Mouse (Mus musculus) adrenal gland, postnatal 0 days (tissue): ENCODE measurements around the gene Zfp697. TPM values are rescaled to one million over a fixed set of nuclear protein-coding genes. Genes with fewer than 3 reads are reported as not detected.

Source experiments
- polyA plus RNA-seq: library from polyadenylated mRNA; unstranded; fragments of >200 nt; fragmentation: Nextera tagmentation; extraction: Ambion mirVana; gene quantifications from 2 replicates; pipeline ENCODE4 v1.2.1, GENCODE M21; 2015

Zfp697 gene
- 3.5 and 4.0 TPM in 2 replicates for polyA plus RNA-seq

DNA sequence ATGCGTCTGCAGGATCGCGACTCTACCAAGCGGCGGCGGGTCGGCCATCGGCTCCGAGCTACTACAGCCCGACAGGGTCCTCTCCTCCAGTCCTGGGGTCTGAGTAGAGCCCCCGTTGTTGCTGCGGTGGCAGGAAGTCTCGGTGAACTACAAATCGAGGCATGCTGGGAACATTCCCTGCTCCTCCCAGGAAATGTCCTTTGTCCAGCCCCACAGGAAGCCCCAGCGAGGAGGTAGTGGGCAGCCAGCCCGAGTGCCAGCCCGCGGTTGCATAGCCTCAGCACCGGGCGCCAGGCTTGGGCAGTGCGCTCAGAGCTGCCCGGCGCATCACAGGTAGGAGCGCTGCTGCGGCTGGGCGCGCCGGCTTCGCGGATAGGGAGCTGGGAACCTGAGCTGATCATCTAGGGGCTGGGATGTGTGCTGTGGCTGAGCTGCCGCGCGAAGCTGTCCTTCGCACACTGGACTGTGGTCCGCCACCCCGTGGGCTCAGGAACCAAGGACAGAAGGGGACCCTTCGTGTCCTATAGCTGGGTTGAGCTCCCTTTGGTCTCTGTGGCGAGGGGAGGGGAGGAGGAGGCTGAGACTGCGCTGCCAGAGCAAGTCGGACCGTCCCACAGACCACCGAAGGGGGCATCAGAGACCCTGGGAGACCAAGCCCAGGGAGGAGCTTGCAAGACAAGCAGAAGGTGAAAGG lies at the start of gene Zfp697:
Gene Zfp697 (plus strand): TSS at position 216 of the 694 bp plus-strand sequence.

DNA sequence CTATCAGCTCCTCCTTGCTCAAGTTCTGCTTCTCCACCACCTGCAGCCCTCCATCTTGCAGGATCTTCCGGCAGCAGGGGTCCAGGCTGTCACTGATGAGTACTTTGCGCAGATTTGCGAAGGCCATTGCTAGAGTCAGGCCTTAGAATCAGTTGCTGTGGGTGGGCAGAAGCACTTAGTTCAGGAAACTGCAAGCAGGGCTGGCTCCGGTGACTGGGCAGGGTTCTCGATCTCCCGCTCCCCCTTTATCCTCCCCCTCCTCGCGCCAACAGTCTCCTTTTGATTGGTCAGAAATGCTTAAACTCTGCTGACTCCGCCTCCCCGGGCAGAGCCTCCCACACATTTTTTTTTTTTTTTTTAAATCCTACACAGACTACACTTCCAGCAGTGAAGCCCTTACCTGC lies 42.6 kb upstream of the Zfp697 start, which contains the start of gene Phgdh:
Gene Phgdh (minus strand): TSS at position 285 of the 404 bp plus-strand sequence.

GRCm38 (mm10) chr3:98457026-98457425 lies 74.8 kb downstream of the Zfp697 start, which contains the start of gene Gm4450:
Gm4450 (minus strand) TSS chr3:98457126.

GRCm38 (mm10) chr3:98510414-98510813 lies 128.2 kb downstream of the Zfp697 start, which contains the start of gene Hsd3b4:
Hsd3b4 (minus strand) TSS chr3:98510514.

GRCm38 (mm10) chr3:98588707-98589106 lies 206.4 kb downstream of the Zfp697 start, which contains the start of gene Gm10681:
Gm10681 (minus strand) TSS chr3:98588807.

GRCm38 (mm10) chr3:98630152-98630551 lies 247.9 kb downstream of the Zfp697 start, which contains the start of gene Hsd3b5:
Hsd3b5 (minus strand) TSS chr3:98630252.

GRCm38 (mm10) chr3:98724376-98724775 lies 342.1 kb downstream of the Zfp697 start, which contains the start of gene Hsd3b2:
Hsd3b2 (minus strand) TSS chr3:98724543.

Other genes starting within 250 kb of the Zfp697 start
- gene Adam30, start 221.8 kb upstream of the Zfp697 start, polyA plus RNA-seq = not detected in 2 replicates
- gene Reg4, start 160.3 kb upstream of the Zfp697 start, polyA plus RNA-seq = 0.20 TPM in 1 of 2 replicates, not detected in the other
- 52.3 and 88.2 TPM in 2 replicates for gene Hmgcs2, start 102.0 kb upstream of the Zfp697 start, polyA plus RNA-seq
- 45.9 and 61.9 TPM in 2 replicates for gene Phgdh, start 42.5 kb upstream of the Zfp697 start, polyA plus RNA-seq
- 0.29 TPM in 1 of 2 replicates, not detected in the other for gene Gm4450, start 74.7 kb downstream of the Zfp697 start, polyA plus RNA-seq
- 0.47 and 0.65 TPM in 2 replicates for gene Hsd3b4, start 128.1 kb downstream of the Zfp697 start, polyA plus RNA-seq
- gene Gm10681, start 206.3 kb downstream of the Zfp697 start, polyA plus RNA-seq = 0.47 and 0.65 TPM in 2 replicates
- gene Hsd3b5, start 247.8 kb downstream of the Zfp697 start, polyA plus RNA-seq = 0.14 TPM in 1 of 2 replicates, not detected in the other